Mouse (Mus musculus) left cerebral cortex, postnatal 14 days (tissue): ENCODE results near the gene Trim56. TPM values are rescaled to one million over a fixed set of nuclear protein-coding genes. Genes with fewer than 3 reads are reported as not detected.

Experiments
- total RNA-seq, 2 experiments: library from RNA; stranded (reverse); gene quantifications; 2 replicates each; pipeline ENCODE4 v1.2.3; 2021

Gene Trim56
- total RNA-seq, 2 experiments from 2014 or later: 3.3 to 3.7 TPM

Other genes starting within 250 kb of the Trim56 start
- gene Col26a1, start 233.0 kb downstream of the Trim56 start, total RNA-seq: 10 to 100 TPM; 17.2 to 20.4 TPM
- gene Ift22, start 208.1 kb downstream of the Trim56 start, total RNA-seq: 100 to 1,000 TPM in 1 of 2 experiments, 10 to 100 TPM in 1; 98.1 to 110 TPM
- 100 to 1,000 TPM; 233 to 242 TPM for gene Fis1, start 162.9 kb downstream of the Trim56 start, total RNA-seq
- gene Cldn15, start 149.6 kb downstream of the Trim56 start, total RNA-seq: under 1 TPM in 1 of 2 experiments, not detected in 1; 0.17 TPM
- gene Plod3, start 129.2 kb downstream of the Trim56 start, total RNA-seq: 10 to 100 TPM; 32.2 to 36.5 TPM
- gene Znhit1, start 128.2 kb downstream of the Trim56 start, total RNA-seq: 10 to 100 TPM; 79.0 to 82.7 TPM
- 100 to 1,000 TPM; 278 to 317 TPM for gene Vgf, start 89.8 kb downstream of the Trim56 start, total RNA-seq
- 100 to 1,000 TPM; 235 to 257 TPM for gene Ap1s1, start 70.1 kb downstream of the Trim56 start, total RNA-seq
- 1 to 10 TPM in 1 of 2 experiments, under 1 TPM in 1; 0.76 to 1.3 TPM for gene Serpine1, start 43.9 kb downstream of the Trim56 start, total RNA-seq
- gene Muc3, start 33.1 kb upstream of the Trim56 start, total RNA-seq: not detected
- 1 to 10 TPM; 3.7 to 4.0 TPM for gene Muc3a, start 96.2 kb upstream of the Trim56 start, total RNA-seq
- 10 to 100 TPM; 68.4 to 81.1 TPM for gene Ache, start 171.3 kb upstream of the Trim56 start, total RNA-seq
- gene Ufsp1, start 178.4 kb upstream of the Trim56 start, total RNA-seq: 10 to 100 TPM; 16.4 to 17.1 TPM
- 100 to 1,000 TPM; 167 to 176 TPM for gene Srrt, start 191.5 kb upstream of the Trim56 start, total RNA-seq
- gene Trip6, start 198.2 kb upstream of the Trim56 start, total RNA-seq: 1 to 10 TPM; 3.5 to 3.9 TPM
- gene Slc12a9, start 217.4 kb upstream of the Trim56 start, total RNA-seq: 10 to 100 TPM; 23.7 to 28.0 TPM
- gene Ephb4, start 233.9 kb upstream of the Trim56 start, total RNA-seq: 1 to 10 TPM; 6.0 to 7.6 TPM